Mouse (Mus musculus): ENCODE measurements around the gene Dtnb.

The Dtnb gene

GRCm38 (mm10) chr12:3773643-3774042, 201.5 kb downstream of the Dtnb start:
- no peak for DNase-seq (ENCODE audit: low spot score)

- no peak for DNase-seq (ENCODE audit: low spot score)
Observed at GRCm38 (mm10) chr12:3776015-3776414, 203.8 kb downstream of the Dtnb start.

GRCm38 (mm10) chr12:3777682-3778081, 205.5 kb downstream of the Dtnb start:
- DNase-seq (ENCODE audit: low spot score) = no peak

- no peak for DNase-seq (ENCODE audit: low spot score)
Observed at GRCm38 (mm10) chr12:3778286-3778685, 206.1 kb downstream of the Dtnb start.

- DNase-seq (ENCODE audit: low spot score) = no peak
Observed at GRCm38 (mm10) chr12:3779639-3780038, 207.5 kb downstream of the Dtnb start.

- no peak for DNase-seq (ENCODE audit: low spot score)
Observed at GRCm38 (mm10) chr12:3780405-3780891, 208.3 kb downstream of the Dtnb start.

GRCm38 (mm10) chr12:3780931-3781471, 208.8 kb downstream of the Dtnb start:
- no peak for DNase-seq (ENCODE audit: low spot score)

- DNase-seq (ENCODE audit: low spot score) = peak; percentile 92
Observed at GRCm38 (mm10) chr12:3781482-3781881, 209.3 kb downstream of the Dtnb start.

- DNase-seq (ENCODE audit: low spot score) = no peak
Observed at GRCm38 (mm10) chr12:3783196-3783825, 211.1 kb downstream of the Dtnb start.

GRCm38 (mm10) chr12:3784258-3784657, 212.1 kb downstream of the Dtnb start:
- DNase-seq (ENCODE audit: low spot score) = no peak

GRCm38 (mm10) chr12:3784729-3785128, 212.5 kb downstream of the Dtnb start:
- no peak for DNase-seq (ENCODE audit: low spot score)

- DNase-seq (ENCODE audit: low spot score) = no peak
Observed at GRCm38 (mm10) chr12:3787041-3787440, 214.9 kb downstream of the Dtnb start.

- DNase-seq (ENCODE audit: low spot score) = no peak
Observed at GRCm38 (mm10) chr12:3787541-3787940, 215.4 kb downstream of the Dtnb start.

- DNase-seq (ENCODE audit: low spot score) = no peak
Observed at GRCm38 (mm10) chr12:3788421-3789051, 216.4 kb downstream of the Dtnb start.

GRCm38 (mm10) chr12:3789626-3790185, 217.5 kb downstream of the Dtnb start:
- no peak for DNase-seq (ENCODE audit: low spot score)

- no peak for DNase-seq (ENCODE audit: low spot score)
Observed at GRCm38 (mm10) chr12:3791257-3791656, 219.1 kb downstream of the Dtnb start.

- peak; percentile 94 for DNase-seq (ENCODE audit: low spot score)
Observed at GRCm38 (mm10) chr12:3791732-3792131, 219.6 kb downstream of the Dtnb start.

GRCm38 (mm10) chr12:3792248-3792647, 220.1 kb downstream of the Dtnb start:
- no peak for DNase-seq (ENCODE audit: low spot score)

- DNase-seq (ENCODE audit: low spot score) = no peak
Observed at GRCm38 (mm10) chr12:3795569-3795968, 223.4 kb downstream of the Dtnb start.

- no peak for DNase-seq (ENCODE audit: low spot score)
Observed at GRCm38 (mm10) chr12:3799551-3799950, 227.4 kb downstream of the Dtnb start.

- DNase-seq (ENCODE audit: low spot score) = no peak
Observed at GRCm38 (mm10) chr12:3805852-3806251, 233.7 kb downstream of the Dtnb start, which contains the start of gene Dnmt3a. Dnmt3a (plus strand) TSS chr12:3806007.

GRCm38 (mm10) chr12:3806271-3806684, 234.1 kb downstream of the Dtnb start:
- peak; percentile 65 for DNase-seq (ENCODE audit: low spot score)
